Mouse (Mus musculus) brain, adult 2 months (tissue): ENCODE measurements at regions not wholly inside any gene's neighbourhood (a gene's known extent, or its start where the extent isn't known, plus 50 kb on each side); places are given as distances from the start of the nearest gene placed in this dataset.

Experiments used
- DNase-seq: peaks from one replicate; pipeline ENCODE4 v3.0.0; 2011; ENCODE audit warnings: low read depth, low spot score

GRCm38 (mm10) chr10:55096223-55096622 is 1010.5 kb upstream of the Msl3l2 start:
- DNase-seq: no peak

- peak; percentile 14 for DNase-seq
Measured at GRCm38 (mm10) chr10:55097225-55097624, 1009.5 kb upstream of the Msl3l2 start.

GRCm38 (mm10) chr10:55098278-55098677 is 1008.4 kb upstream of the Msl3l2 start:
- DNase-seq: no peak

- no peak for DNase-seq
Measured at GRCm38 (mm10) chr10:55112217-55112616, 994.5 kb upstream of the Msl3l2 start.

GRCm38 (mm10) chr10:55148190-55148589 is 958.5 kb upstream of the Msl3l2 start:
- DNase-seq: no peak

GRCm38 (mm10) chr10:55192176-55192575 is 914.5 kb upstream of the Msl3l2 start:
- DNase-seq: no peak

- no peak for DNase-seq
Measured at GRCm38 (mm10) chr10:55194144-55194543, 912.6 kb upstream of the Msl3l2 start.

GRCm38 (mm10) chr10:55195266-55195665 is 911.5 kb upstream of the Msl3l2 start:
- DNase-seq: no peak

- DNase-seq: no peak
Measured at GRCm38 (mm10) chr10:55237156-55237555, 869.6 kb upstream of the Msl3l2 start.

GRCm38 (mm10) chr10:55257351-55257750 is 849.4 kb upstream of the Msl3l2 start:
- DNase-seq: no peak

GRCm38 (mm10) chr10:55300141-55300540 is 806.6 kb upstream of the Msl3l2 start:
- peak; percentile 45 for DNase-seq

- DNase-seq: no peak
Measured at GRCm38 (mm10) chr10:55333836-55334235, 772.9 kb upstream of the Msl3l2 start.

GRCm38 (mm10) chr10:55335997-55336396 is 770.7 kb upstream of the Msl3l2 start:
- no peak for DNase-seq

GRCm38 (mm10) chr10:55348071-55348470 is 758.6 kb upstream of the Msl3l2 start:
- no peak for DNase-seq
